ENCODE assay signal across 22 mouse cellular contexts in the genomic region with DNA sequence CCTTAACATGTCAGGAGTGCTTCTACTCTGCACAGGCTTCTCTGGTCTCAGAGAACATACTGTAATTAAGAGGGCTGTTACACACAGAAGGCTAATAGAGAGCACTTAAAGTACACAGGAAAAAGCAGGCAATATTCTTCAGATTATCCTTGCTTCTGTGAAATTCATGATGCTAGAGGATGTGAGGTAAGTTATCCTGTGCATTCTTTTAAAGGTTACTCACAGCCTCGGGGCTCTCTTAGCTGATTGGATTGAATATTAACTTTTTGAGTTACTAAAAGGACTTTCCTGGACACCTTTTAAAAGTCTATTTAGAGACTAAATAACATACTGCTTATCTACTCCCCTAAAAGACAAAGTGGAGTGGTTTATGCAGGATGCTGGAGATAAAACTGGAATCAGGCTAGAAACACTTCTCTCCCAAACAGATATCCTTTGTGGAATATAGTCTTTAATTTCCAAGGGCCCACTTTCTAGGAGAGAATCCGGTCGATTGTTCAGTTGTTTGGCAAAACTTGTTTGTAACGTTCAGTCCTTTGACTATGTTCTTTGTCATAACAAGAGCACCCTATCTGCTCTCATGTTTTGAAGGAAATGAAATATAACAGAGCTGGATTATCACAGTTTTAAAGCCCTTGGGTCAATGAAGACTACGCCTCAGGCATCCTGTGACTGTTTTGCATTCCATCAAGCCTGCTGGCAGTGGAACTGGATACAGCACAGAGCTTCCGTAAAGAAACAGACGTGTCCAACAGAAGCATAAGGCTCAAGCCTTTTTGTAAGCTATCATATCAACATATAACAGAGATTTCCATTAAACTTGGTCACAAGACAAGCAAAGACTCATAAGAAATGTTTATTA.
DNase-seq lines count a peak whose midpoint lies in the region; ATAC-seq and TF ChIP-seq lines count a peak whose summit lies in the region.
"Had no signal": no experiment of that assay in that cellular context is flagged by ENCODE, and none has a peak within 500 bp of the region (broad histone marks: within the 10 kb centered on the region; RNA-seq: fewer than 3 reads in every experiment).

No protein-coding gene starts in this region.

- ATAC-seq in heart, embryonic 12.5 days (ENCODE audit: insufficient number of reproducible peaks, low FRiP score): peak; percentile 84
- ATAC-seq in midbrain, embryonic 11.5 days (ENCODE audit: low FRiP score): no peak
- ATAC-seq in midbrain, embryonic 15.5 days (replicated peaks): no peak
- ATAC-seq: CD4-positive, CD25-positive, alpha-beta regulatory T cell, adult 4 months; forebrain, embryonic 13.5 days; forebrain, postnatal 0 days; hindbrain, postnatal 0 days had no signal

- H3K9ac ChIP-seq in heart, embryonic 12.5 days: no peak overlapping the region
- H3K9ac ChIP-seq in heart, adult 2 months (ENCODE audit: low read depth, low read length): no peak overlapping the region
- H3K9ac ChIP-seq in midbrain, embryonic 11.5 days (ENCODE audit: low read length): no peak overlapping the region
- no peak overlapping the region for H3K9ac ChIP-seq in midbrain, embryonic 15.5 days
- H3K9ac ChIP-seq: forebrain, embryonic 13.5 days; forebrain, postnatal 0 days; hindbrain, embryonic 13.5 days had no signal

- intact Hi-C loops in heart, postnatal 25 days (cut with DNase I): no loop called here
- intact Hi-C loops in heart, adult 2 months (cut with DNase I): no loop called here

- H3K27me3 ChIP-seq in heart, embryonic 12.5 days (replicated peaks): no peaks in the 10 kb centered on the region
- H3K27me3 ChIP-seq in heart, adult 2 months (ENCODE audit: control insufficient read depth, insufficient read depth, low read length): no peaks in the 10 kb centered on the region
- no peaks in the 10 kb centered on the region for H3K27me3 ChIP-seq in midbrain, embryonic 11.5 days (ENCODE audit: control insufficient read depth, insufficient read depth, low read length)
- no peaks in the 10 kb centered on the region for H3K27me3 ChIP-seq in midbrain, embryonic 15.5 days (replicated peaks)
- H3K27me3 ChIP-seq: forebrain, embryonic 13.5 days had no signal

- no peak overlapping the region for H3K4me2 ChIP-seq in heart, embryonic 12.5 days
- H3K4me2 ChIP-seq in midbrain, embryonic 11.5 days: no peak overlapping the region
- H3K4me2 ChIP-seq in midbrain, embryonic 15.5 days: no peak overlapping the region
- H3K4me2 ChIP-seq: forebrain, embryonic 13.5 days; hindbrain, embryonic 13.5 days had no signal

- H3K79me2 ChIP-seq in heart, adult 2 months (replicated peaks; ENCODE audit: control insufficient read depth, insufficient read depth, low read length): no peaks in the 10 kb centered on the region

- no peak for TF ChIP-seq CTCF in heart, adult 2 months (IDR thresholded peaks at IDR 0.05)

- 28% methylated on average over 7 of the region's 7 CpGs for WGBS in heart, embryonic 12.5 days
- WGBS in heart, adult 2 months: 27% methylated on average over 7 of the region's 7 CpGs
- 83% methylated on average over 7 of the region's 7 CpGs for WGBS in midbrain, embryonic 11.5 days
- 75% methylated on average over 7 of the region's 7 CpGs for WGBS in midbrain, embryonic 15.5 days

- TF ChIP-seq EP300 in heart, adult 2 months (IDR thresholded peaks at IDR 0.05; ENCODE audit: insufficient read depth, low read depth, low read length): no peak

- peak overlapping the region; percentile 88 for H3K27ac ChIP-seq in heart, embryonic 12.5 days (ENCODE audit: poor library complexity, severe bottlenecking)
- H3K27ac ChIP-seq in heart, adult 2 months: no peak overlapping the region
- no peak overlapping the region for H3K27ac ChIP-seq in midbrain, embryonic 11.5 days (ENCODE audit: low read depth, low read length)
- no peak overlapping the region for H3K27ac ChIP-seq in midbrain, embryonic 15.5 days
- H3K27ac ChIP-seq: embryonic facial prominence, embryonic 10.5 days; forebrain, embryonic 13.5 days; hindbrain, embryonic 13.5 days; hindbrain, postnatal 0 days had no signal

- no peaks in the 10 kb centered on the region for H3K36me3 ChIP-seq in heart, embryonic 12.5 days
- no peaks in the 10 kb centered on the region for H3K36me3 ChIP-seq in heart, adult 2 months (ENCODE audit: control insufficient read depth, insufficient read depth, low read length)
- H3K36me3 ChIP-seq in midbrain, embryonic 11.5 days (ENCODE audit: control insufficient read depth, insufficient read depth, low read length): no peaks in the 10 kb centered on the region
- H3K36me3 ChIP-seq in midbrain, embryonic 15.5 days (replicated peaks): no peaks in the 10 kb centered on the region
- H3K36me3 ChIP-seq: embryonic facial prominence, embryonic 10.5 days; G1E; hindbrain, embryonic 13.5 days had no signal

- DNase-seq in heart, adult 11 months: peak; percentile 93
- DNase-seq in heart, postnatal 25 days (ENCODE audit: low spot score): no peak
- DNase-seq in heart, adult 2 months: no peak
- DNase-seq in midbrain, embryonic 11.5 days (ENCODE audit: low spot score, missing footprints): peak; percentile 54
- no peak for DNase-seq in right cerebral cortex, postnatal 10 days (ENCODE audit: low spot score in 2 of 2)
- DNase-seq in layer of hippocampus, postnatal 10 days (ENCODE audit: low spot score in 2 of 2): no peak
- DNase-seq: adrenal gland, postnatal 10 days; B cell, adult 2 months; cerebellum, adult 11-12 months; cerebellum, adult 9-10 months; cerebellum, postnatal 36 days; forebrain, postnatal 0 days; gastrocnemius, postnatal 14 days; kidney, adult 11 months had no signal

- no peaks in the 10 kb centered on the region for H3K9me3 ChIP-seq in heart, embryonic 12.5 days (replicated peaks)
- H3K9me3 ChIP-seq in midbrain, embryonic 11.5 days (ENCODE audit: control insufficient read depth, low read length): no peaks in the 10 kb centered on the region
- H3K9me3 ChIP-seq in midbrain, embryonic 15.5 days: no peaks in the 10 kb centered on the region
- H3K9me3 ChIP-seq: embryonic facial prominence, embryonic 10.5 days; forebrain, embryonic 13.5 days; hindbrain, embryonic 13.5 days had no signal

- no peak for TF ChIP-seq POLR2A in heart, adult 2 months (IDR thresholded peaks at IDR 0.05; ENCODE audit: insufficient read depth, low read depth, low read length)

- H3K4me1 ChIP-seq in heart, embryonic 12.5 days (replicated peaks): peaks cover 15% of the 10 kb centered on the region
- H3K4me1 ChIP-seq in heart, adult 2 months (ENCODE audit: control insufficient read depth, insufficient read depth, low read length): no peaks in the 10 kb centered on the region; the same call in 1 of the 2 replicates
- H3K4me1 ChIP-seq in midbrain, embryonic 11.5 days (ENCODE audit: control insufficient read depth, insufficient read depth, low read length): no peaks in the 10 kb centered on the region
- H3K4me1 ChIP-seq in midbrain, embryonic 15.5 days: no peaks in the 10 kb centered on the region; the same call in 1 of the 2 replicates
- H3K4me1 ChIP-seq: embryonic facial prominence, embryonic 10.5 days; forebrain, embryonic 13.5 days; hindbrain, embryonic 13.5 days had no signal

- H3K4me3 ChIP-seq in heart, embryonic 12.5 days: no peak overlapping the region
- H3K4me3 ChIP-seq in heart, adult 2 months: no peak overlapping the region
- H3K4me3 ChIP-seq in midbrain, embryonic 11.5 days (ENCODE audit: low read depth, low read length): no peak overlapping the region
- no peak overlapping the region for H3K4me3 ChIP-seq in midbrain, embryonic 15.5 days
- H3K4me3 ChIP-seq: embryonic facial prominence, embryonic 10.5 days; forebrain, embryonic 13.5 days; hindbrain, embryonic 13.5 days had no signal

Comparison
In these comparisons a context has a peak if more than half of its experiments do, and no peak if none do; other contexts are left out.
1. DNase-seq: peak in heart, adult 11 months (single experiment) and midbrain, embryonic 11.5 days (single experiment); none in heart, postnatal 25 days (single experiment), heart, adult 2 months (0 of 2), right cerebral cortex, postnatal 10 days (0 of 2) and layer of hippocampus, postnatal 10 days (0 of 2).